Mouse (Mus musculus) naive thymus-derived CD4-positive, alpha-beta T cell, adult 5 months (primary cell): ENCODE results near the gene Zfp697. TPM values are rescaled to one million over a fixed set of nuclear protein-coding genes. Genes with fewer than 3 reads are reported as not detected.

Source experiments
- polyA plus RNA-seq: library from polyadenylated mRNA; unstranded; fragments of 100-300 nt; shearing (Covaris generic); gene quantifications from one replicate; pipeline ENCODE4 v1.2.1, GENCODE M21; 2017

Zfp697 gene
- polyA plus RNA-seq = not detected

GRCm38 (mm10) chr3:98382246-98382939 is at the start of gene Zfp697:
TSS of gene Zfp697 (plus strand) at chr3:98382461.

DNA sequence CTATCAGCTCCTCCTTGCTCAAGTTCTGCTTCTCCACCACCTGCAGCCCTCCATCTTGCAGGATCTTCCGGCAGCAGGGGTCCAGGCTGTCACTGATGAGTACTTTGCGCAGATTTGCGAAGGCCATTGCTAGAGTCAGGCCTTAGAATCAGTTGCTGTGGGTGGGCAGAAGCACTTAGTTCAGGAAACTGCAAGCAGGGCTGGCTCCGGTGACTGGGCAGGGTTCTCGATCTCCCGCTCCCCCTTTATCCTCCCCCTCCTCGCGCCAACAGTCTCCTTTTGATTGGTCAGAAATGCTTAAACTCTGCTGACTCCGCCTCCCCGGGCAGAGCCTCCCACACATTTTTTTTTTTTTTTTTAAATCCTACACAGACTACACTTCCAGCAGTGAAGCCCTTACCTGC is 42.6 kb upstream of the Zfp697 start, which contains the start of gene Phgdh:
Gene Phgdh (minus strand): TSS at position 285 of the 404 bp plus-strand sequence.

GRCm38 (mm10) chr3:98457026-98457425 is 74.8 kb downstream of the Zfp697 start, which contains the start of gene Gm4450:
TSS of gene Gm4450 (minus strand) at chr3:98457126.

GRCm38 (mm10) chr3:98510414-98510813 is 128.2 kb downstream of the Zfp697 start, which contains the start of gene Hsd3b4:
TSS of gene Hsd3b4 (minus strand) at chr3:98510514.

GRCm38 (mm10) chr3:98588707-98589106 is 206.4 kb downstream of the Zfp697 start, which contains the start of gene Gm10681:
TSS of gene Gm10681 (minus strand) at chr3:98588807.

GRCm38 (mm10) chr3:98630152-98630551 is 247.9 kb downstream of the Zfp697 start, which contains the start of gene Hsd3b5:
TSS of gene Hsd3b5 (minus strand) at chr3:98630252.

GRCm38 (mm10) chr3:98724376-98724775 is 342.1 kb downstream of the Zfp697 start, which contains the start of gene Hsd3b2:
TSS of gene Hsd3b2 (minus strand) at chr3:98724543.

Other genes starting within 250 kb of the Zfp697 start
- gene Adam30, start 221.8 kb upstream of the Zfp697 start, polyA plus RNA-seq = not detected
- gene Reg4, start 160.3 kb upstream of the Zfp697 start, polyA plus RNA-seq = not detected
- gene Hmgcs2, start 102.0 kb upstream of the Zfp697 start, polyA plus RNA-seq = not detected
- 90.5 TPM for gene Phgdh, start 42.5 kb upstream of the Zfp697 start, polyA plus RNA-seq
- gene Gm4450, start 74.7 kb downstream of the Zfp697 start, polyA plus RNA-seq = not detected
- gene Hsd3b4, start 128.1 kb downstream of the Zfp697 start, polyA plus RNA-seq = not detected
- gene Gm10681, start 206.3 kb downstream of the Zfp697 start, polyA plus RNA-seq = not detected
- not detected for gene Hsd3b5, start 247.8 kb downstream of the Zfp697 start, polyA plus RNA-seq